In the genomic region with DNA sequence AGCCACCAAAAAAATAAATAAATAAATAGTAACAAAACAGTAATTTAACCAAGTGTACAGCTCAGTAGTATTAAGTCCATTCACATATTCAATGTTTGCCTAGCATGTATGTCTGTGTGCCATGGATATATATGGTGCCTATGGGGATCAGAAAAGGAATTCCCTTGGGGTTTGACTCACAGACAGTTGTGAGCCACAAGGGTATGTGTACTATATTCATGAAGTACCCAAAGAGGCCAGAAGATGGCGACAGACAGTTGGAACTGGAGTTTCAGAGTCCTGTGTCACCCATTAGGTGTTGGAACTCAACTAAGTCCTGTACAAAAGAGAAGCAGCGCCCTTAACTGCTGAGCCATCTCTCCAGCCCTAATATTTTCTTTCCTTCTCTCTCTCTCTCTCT, we compare ENCODE assay signal across 8 mouse cellular contexts. TPM values are rescaled to one million over a fixed set of nuclear protein-coding genes. Genes with fewer than 3 reads are reported as not detected.
DNase-seq lines count a peak whose midpoint lies in the region; ATAC-seq and TF ChIP-seq lines count a peak whose summit lies in the region.

No protein-coding gene starts in this region.

- H3K4me2 ChIP-seq in heart, postnatal 0 days (ENCODE audit: low read depth, low read length), result no peak overlapping the region

- 42% methylated on average over 2 of the region's 2 CpGs for WGBS in heart, postnatal 0 days

- no peaks in the 10 kb centered on the region for H3K9me3 ChIP-seq in heart, postnatal 0 days (replicated peaks; ENCODE audit: control insufficient read depth, low read length)

- peak; percentile 78 to 85 for DNase-seq in CD8-positive naive resting alpha-beta T cell, adult 2 months (ENCODE audit: low read depth in 2 of 2, low spot score in 2 of 2)
- DNase-seq in WW6 (ENCODE audit: low read depth, low spot score), result peak; percentile 77
- DNase-seq in embryo, embryonic 10 days (ENCODE audit: low spot score), result peak; percentile 84
- DNase-seq in heart, postnatal 0 days (ENCODE audit: low spot score), result peak; percentile 77
- DNase-seq in kidney, postnatal 14 days, result peak; percentile 91
- DNase-seq in lung, adult 18-20 months, result peak; percentile 52 to 85
- peak; percentile 64 for DNase-seq in retina, adult 2 months (ENCODE audit: low read depth, low spot score)

- peak; percentile 66; the same call in 1 of the 2 replicates for ATAC-seq in heart, postnatal 0 days (ENCODE audit: insufficient read depth, low read depth)
- no peak for ATAC-seq in frontal cortex, adult (ENCODE audit: low TSS enrichment)

- no peak overlapping the region for H3K4me3 ChIP-seq in heart, postnatal 0 days (ENCODE audit: low read depth, low read length)

- peaks cover 33% of the 10 kb centered on the region for H3K36me3 ChIP-seq in heart, postnatal 0 days (replicated peaks; ENCODE audit: control insufficient read depth, insufficient read depth, low read length)

- TF ChIP-seq CTCF in heart, postnatal 0 days (IDR thresholded peaks at IDR 0.05; ENCODE audit: low read depth), result peak; percentile 73

- H3K27me3 ChIP-seq in heart, postnatal 0 days (ENCODE audit: control insufficient read depth, insufficient read depth, low read length), result no peaks in the 10 kb centered on the region

- no peak overlapping the region for H3K9ac ChIP-seq in heart, postnatal 0 days (replicated peaks; ENCODE audit: low read depth, low read length)

- H3K4me1 ChIP-seq in heart, postnatal 0 days (ENCODE audit: control insufficient read depth, insufficient read depth), result 0 out of 2 replicates have a peak, but pooled peaks cover under 1% of the 10 kb centered on the region

- H3K27ac ChIP-seq in heart, postnatal 0 days (ENCODE audit: low read depth), result no peak overlapping the region

- TF ChIP-seq EP300 in heart, postnatal 0 days (IDR thresholded peaks at IDR 0.05; ENCODE audit: low read depth), result no peak

RNA-seq across cellular contexts. Expression of a gene that starts 6.1 kb away (rescaled TPM):
- 2.2 and 6.0 TPM in 2 replicates for total RNA-seq in heart, postnatal 0 days (2014; rRNA removed; ENCODE audit: low replicate concordance)
- 15.8 and 16.3 TPM in 2 replicates for polyA plus RNA-seq in heart, postnatal 0 days (2015; fragmentation: Nextera tagmentation; extraction: Ambion mirVana)

RNA-seq across cellular contexts. Expression of a gene that starts 9.5 kb away (rescaled TPM):
- 142 and 222 TPM in 2 replicates for total RNA-seq in heart, postnatal 0 days (2014; rRNA removed; ENCODE audit: low replicate concordance)
- 521 and 561 TPM in 2 replicates for polyA plus RNA-seq in heart, postnatal 0 days (2015; fragmentation: Nextera tagmentation; extraction: Ambion mirVana)

RNA-seq across cellular contexts. Expression of a gene that starts 20.3 kb away (rescaled TPM):
- 2.3 and 7.3 TPM in 2 replicates for total RNA-seq in heart, postnatal 0 days (2014; rRNA removed; ENCODE audit: low replicate concordance)
- polyA plus RNA-seq in heart, postnatal 0 days (2015; fragmentation: Nextera tagmentation; extraction: Ambion mirVana), result 1.8 and 1.9 TPM in 2 replicates

RNA-seq across cellular contexts. Expression of a gene that starts 30.0 kb away (rescaled TPM):
- 5.3 and 41.9 TPM in 2 replicates for total RNA-seq in heart, postnatal 0 days (2014; rRNA removed; ENCODE audit: low replicate concordance)
- 38.0 and 39.2 TPM in 2 replicates for polyA plus RNA-seq in heart, postnatal 0 days (2015; fragmentation: Nextera tagmentation; extraction: Ambion mirVana)

RNA-seq across cellular contexts. Expression of a gene that starts 32.0 kb away (rescaled TPM):
- total RNA-seq in heart, postnatal 0 days (2014; rRNA removed; ENCODE audit: low replicate concordance), result 121 and 138 TPM in 2 replicates
- polyA plus RNA-seq in heart, postnatal 0 days (2015; fragmentation: Nextera tagmentation; extraction: Ambion mirVana), result 42.7 and 50.8 TPM in 2 replicates
